Mouse (Mus musculus) spleen, adult 2 months (tissue): ENCODE measurements at regions not wholly inside any gene's neighbourhood (a gene's known extent, or its start where the extent isn't known, plus 50 kb on each side); places are given as distances from the start of the nearest gene placed in this dataset.

Source experiments
- DNase-seq, 2 experiments: peaks; one replicate each; pipeline versions ENCODE4 v3.0.0 to v3.0.0-alpha.2; 2012 to 2021; ENCODE audit warnings: low spot score in 2 of 2, low read depth in 1 of 2
- H3K27ac ChIP-seq: fragments of 200-500 bp; 2 replicates; pipeline ENCODE4 v1.5.1; 2012; ENCODE audit warnings: low read length, inconsistent platforms; ENCODE audit not compliant: insufficient read depth
- H3K27me3 ChIP-seq: fragments of 200-500 bp; 2 replicates; pipeline ENCODE4 v1.6.1; 2012; ENCODE audit warnings: mild to moderate bottlenecking, moderate library complexity, low read length, inconsistent platforms; ENCODE audit not compliant: control insufficient read depth, insufficient read depth
- H3K36me3 ChIP-seq: fragments of 200-500 bp; 2 replicates; pipeline ENCODE4 v1.6.1; 2012; ENCODE audit warnings: mild to moderate bottlenecking, low read length, inconsistent platforms; ENCODE audit not compliant: control insufficient read depth, insufficient read depth
- H3K4me1 ChIP-seq: fragments of 200-500 bp; 2 replicates; pipeline ENCODE4 v1.6.1; 2011; ENCODE audit warnings: inconsistent platforms; ENCODE audit not compliant: control insufficient read depth, insufficient read depth, insufficient read length
- H3K4me3 ChIP-seq: fragments of 200-500 bp; 2 replicates; pipeline ENCODE4 v1.5.1; 2011; ENCODE audit warnings: mild to moderate bottlenecking, inconsistent platforms; ENCODE audit not compliant: insufficient read depth, insufficient read length; ENCODE audit errors: extremely low read depth
- CTCF ChIP-seq: fragments of 200-500 bp; IDR thresholded peaks from 2 replicates; pipeline ENCODE4 v1.5.1; 2011; ENCODE audit warnings: mild to moderate bottlenecking, inconsistent platforms; ENCODE audit not compliant: insufficient read depth, insufficient read length, insufficient replicate concordance; ENCODE audit errors: extremely low read depth
- POLR2A ChIP-seq: fragments of 200-500 bp; IDR thresholded peaks from 2 replicates; pipeline ENCODE4 v1.6.1; 2011; ENCODE audit warnings: low read depth, low read length, inconsistent platforms
- WGBS: fragments of 180-500 bp; shearing (Covaris S2); methylation state at CpG from one replicate; pipeline ENCODE4 v1.1.7; 2018; 5-methylcytosine and 5-hydroxymethylcytosine counted together

- H3K27me3 ChIP-seq = no peaks in the 10 kb centered on the region
- H3K36me3 ChIP-seq = no peaks in the 10 kb centered on the region
- 39% methylated on average over 3 of the region's 3 CpGs for WGBS
- H3K27ac ChIP-seq = no peak overlapping the region
- no peak overlapping the region for H3K4me3 ChIP-seq
- TF ChIP-seq POLR2A (no peak), CTCF (no peak)
- DNase-seq = no peak
- H3K4me1 ChIP-seq = no peaks in the 10 kb centered on the region
These were observed 58.6 kb downstream of the Tspan17 start for GRCm38 (mm10) chr13:54847764-54848183.

GRCm38 (mm10) chr13:54851131-54851530 lies 62.0 kb downstream of the Tspan17 start:
- Histone ChIP-seq H3K36me3 (no peaks in the 10 kb centered on the region), H3K4me1 (no peaks in the 10 kb centered on the region), H3K4me3 (no peak overlapping the region), H3K27me3 (no peaks in the 10 kb centered on the region), H3K27ac (no peak overlapping the region)
- TF ChIP-seq POLR2A (no peak), CTCF (no peak)
- no peak for DNase-seq
- 51% methylated on average over 4 of the region's 4 CpGs for WGBS

- DNase-seq = no peak
- H3K4me3 ChIP-seq = no peak overlapping the region
- 66% methylated on average over 14 of the region's 14 CpGs for WGBS
- H3K36me3 ChIP-seq = no peaks in the 10 kb centered on the region
- no peaks in the 10 kb centered on the region for H3K4me1 ChIP-seq
- no peak for TF ChIP-seq CTCF
- no peak for TF ChIP-seq POLR2A
- H3K27ac ChIP-seq = no peak overlapping the region
- no peaks in the 10 kb centered on the region for H3K27me3 ChIP-seq
These were observed 66.4 kb downstream of the Tspan17 start for GRCm38 (mm10) chr13:54855333-54856238.

GRCm38 (mm10) chr13:54862931-54863330 lies 73.8 kb downstream of the Tspan17 start:
- Histone ChIP-seq H3K4me1 (no peaks in the 10 kb centered on the region), H3K36me3 (no peaks in the 10 kb centered on the region), H3K27me3 (no peaks in the 10 kb centered on the region), H3K27ac (no peak overlapping the region), H3K4me3 (no peak overlapping the region)
- TF ChIP-seq POLR2A (no peak), CTCF (no peak)
- DNase-seq = no peak
- WGBS = 77% methylated on average over 4 of the region's 4 CpGs

- H3K4me1 ChIP-seq = no peaks in the 10 kb centered on the region
- H3K4me3 ChIP-seq = no peak overlapping the region
- no peak for DNase-seq
- 44% methylated on average over 10 of the region's 10 CpGs for WGBS
- TF ChIP-seq CTCF = no peak
- TF ChIP-seq POLR2A = no peak
- H3K27ac ChIP-seq = no peak overlapping the region
- H3K36me3 ChIP-seq = no peaks in the 10 kb centered on the region
- no peaks in the 10 kb centered on the region for H3K27me3 ChIP-seq
These were observed 74.9 kb downstream of the Tspan17 start for GRCm38 (mm10) chr13:54864048-54864447.

GRCm38 (mm10) chr13:54872004-54872403 lies 77.2 kb upstream of the Unc5a start:
- Histone ChIP-seq H3K27me3 (peaks cover 8% of the 10 kb centered on the region; the same call in 1 of the 2 replicates), H3K36me3 (no peaks in the 10 kb centered on the region), H3K27ac (no peak overlapping the region), H3K4me3 (no peak overlapping the region), H3K4me1 (no peaks in the 10 kb centered on the region)
- WGBS = 40% methylated on average over 12 of the region's 12 CpGs
- DNase-seq = no peak
- TF ChIP-seq POLR2A (no peak), CTCF (no peak)

- Histone ChIP-seq H3K27me3 (peaks cover 8% of the 10 kb centered on the region; the same call in 1 of the 2 replicates), H3K4me3 (no peak overlapping the region), H3K4me1 (peaks cover 4% of the 10 kb centered on the region; the same call in 1 of the 2 replicates), H3K36me3 (no peaks in the 10 kb centered on the region), H3K27ac (no peak overlapping the region)
- no peak for TF ChIP-seq CTCF
- TF ChIP-seq POLR2A = no peak
- 59% methylated on average over 9 of the region's 9 CpGs for WGBS
- no peak for DNase-seq
These were observed 75.3 kb upstream of the Unc5a start for GRCm38 (mm10) chr13:54873882-54874281.
